Mouse (Mus musculus): Measurements from ENCODE around the gene Reep3. TPM values are rescaled to one million over a fixed set of nuclear protein-coding genes. Genes with fewer than 3 reads are reported as not detected.
"Not testable (repeated sequence)": the region's sequence is repeated elsewhere in the genome, so short reads cannot be mapped to it uniquely, and the experiment has no call there.

Reep3 gene
- polyA plus RNA-seq, 1 experiment from 2014 or later = 46.0 TPM

DNA sequence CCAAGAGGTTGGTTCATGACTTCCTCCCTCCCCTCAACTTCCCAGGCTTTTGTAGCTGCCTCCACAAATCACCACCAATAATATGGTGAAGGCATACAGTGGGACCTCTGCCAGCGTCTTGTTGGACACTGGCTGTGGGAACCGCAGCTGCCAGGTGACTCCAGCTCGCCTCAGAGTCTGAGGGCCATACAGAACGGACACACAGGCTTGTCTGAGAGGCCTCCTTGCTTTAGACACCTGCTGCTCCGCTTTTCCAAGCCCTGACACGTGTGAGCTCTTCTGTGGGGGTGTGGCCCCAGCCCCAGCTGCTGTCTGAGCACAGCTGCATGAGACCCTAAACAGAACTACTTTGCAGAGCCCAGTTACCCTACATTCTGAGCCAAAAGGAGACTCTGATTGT is 77.9 kb downstream of the Reep3 start:
- Histone ChIP-seq H3K4me2 (replicated peaks) (no peak overlapping the region), H3K27me3 (no peaks in the 10 kb centered on the region), H3K9me3 (no peaks in the 10 kb centered on the region), H3K4me3 (no peak overlapping the region), H3K36me3 (peaks cover 24% of the 10 kb centered on the region), H3K4me1 (peaks cover 9% of the 10 kb centered on the region), H3K27ac (replicated peaks) (no peak overlapping the region), H3K9ac (replicated peaks) (no peak overlapping the region)
- ATAC-seq (ENCODE audit: low FRiP score, low read depth) = no peak
- WGBS = 60% methylated on average over 6 of the region's 6 CpGs

DNA sequence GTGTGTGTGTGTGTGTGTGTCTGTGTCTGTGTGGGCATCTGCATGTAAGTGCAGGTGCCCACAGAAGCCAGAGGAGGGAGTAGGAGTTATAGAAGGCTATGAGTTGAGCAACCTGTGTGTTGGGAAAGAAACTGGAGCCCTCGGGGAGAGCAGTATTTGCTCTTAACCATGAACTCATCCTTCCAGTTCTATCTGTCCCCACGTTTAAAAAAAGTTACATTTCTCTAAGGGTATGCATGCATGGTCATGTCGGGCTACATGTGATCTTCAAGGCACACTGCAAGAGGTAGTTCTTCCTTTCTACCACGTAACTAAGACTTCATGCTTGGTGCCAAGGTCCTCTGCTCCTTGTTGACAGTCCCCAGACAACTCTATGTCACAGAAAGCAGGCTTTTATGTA is 78.9 kb downstream of the Reep3 start:
- Histone ChIP-seq H3K4me3 (no peak overlapping the region), H3K9me3 (no peaks in the 10 kb centered on the region), H3K9ac (replicated peaks) (no peak overlapping the region), H3K36me3 (peaks cover 23% of the 10 kb centered on the region), H3K27me3 (no peaks in the 10 kb centered on the region), H3K4me2 (replicated peaks) (no peak overlapping the region), H3K4me1 (peaks cover 9% of the 10 kb centered on the region), H3K27ac (replicated peaks) (no peak overlapping the region)
- WGBS = 90% methylated on average over 4 of the region's 4 CpGs
- no peak for ATAC-seq (ENCODE audit: low FRiP score, low read depth)

DNA sequence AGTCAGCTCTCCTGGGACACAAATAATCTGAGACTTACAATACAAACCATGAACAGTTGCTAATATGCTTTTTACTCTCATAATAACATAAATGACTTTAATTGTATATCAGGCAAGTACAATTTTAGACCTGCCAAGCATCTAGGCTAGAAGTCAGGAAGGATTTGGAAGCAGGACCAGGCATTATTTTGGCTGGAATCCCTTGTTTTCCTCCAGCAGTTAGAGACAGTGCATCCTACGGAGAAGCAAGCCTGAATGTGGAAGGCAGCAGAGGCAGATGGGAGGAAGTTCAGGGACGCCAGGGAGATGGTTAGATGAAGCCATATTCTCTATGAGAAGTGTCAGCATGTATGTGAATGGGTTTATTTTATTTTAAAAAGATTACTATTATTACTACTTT is 79.4 kb downstream of the Reep3 start:
- WGBS = 72% methylated on average over 2 of the region's 2 CpGs
- Histone ChIP-seq H3K27me3 (no peaks in the 10 kb centered on the region), H3K4me2 (replicated peaks) (no peak overlapping the region), H3K9ac (replicated peaks) (no peak overlapping the region), H3K4me3 (no peak overlapping the region), H3K36me3 (peaks cover 23% of the 10 kb centered on the region), H3K9me3 (no peaks in the 10 kb centered on the region), H3K4me1 (peaks cover 9% of the 10 kb centered on the region), H3K27ac (replicated peaks) (no peak overlapping the region)
- ATAC-seq (ENCODE audit: low FRiP score, low read depth) = no peak

DNA sequence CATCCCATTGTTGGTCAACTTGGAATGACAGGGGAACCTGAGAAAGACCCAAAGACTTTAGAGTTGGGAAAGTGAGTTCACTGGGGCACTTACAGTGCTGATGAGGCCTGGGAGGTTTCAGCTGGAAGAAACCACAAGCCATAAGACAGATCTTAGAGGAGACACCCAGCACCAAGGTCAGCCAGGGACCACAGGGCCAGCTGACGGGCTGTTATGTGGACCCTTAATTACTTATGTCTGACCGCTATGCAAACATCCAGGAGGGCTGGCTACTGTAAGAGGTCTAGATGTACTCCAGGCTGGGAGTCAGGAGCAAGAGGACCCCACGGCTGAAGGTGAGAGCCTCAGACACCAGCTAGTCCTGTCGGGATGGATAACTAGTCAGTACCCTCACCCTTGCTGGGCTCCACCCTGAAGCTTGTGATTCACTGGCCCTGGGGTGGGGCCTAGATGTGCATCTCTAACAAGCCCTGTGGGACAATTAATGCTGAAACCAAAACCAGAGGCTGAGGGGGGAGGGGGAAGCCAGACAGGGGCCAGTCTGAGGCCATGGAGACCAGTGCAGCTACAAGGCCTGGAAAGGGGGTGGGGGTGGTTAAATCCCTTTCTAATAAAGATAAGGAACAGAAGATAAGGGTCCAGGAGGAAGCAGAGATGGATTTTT is 80.0 kb downstream of the Reep3 start:
- no peak overlapping the region for H3K27ac ChIP-seq (replicated peaks)
- 83% methylated on average over 4 of the region's 4 CpGs for WGBS
- H3K9me3 ChIP-seq = no peaks in the 10 kb centered on the region
- H3K4me1 ChIP-seq = peaks cover 9% of the 10 kb centered on the region
- peaks cover 23% of the 10 kb centered on the region for H3K36me3 ChIP-seq
- no peak overlapping the region for H3K4me2 ChIP-seq (replicated peaks)
- no peak for ATAC-seq (ENCODE audit: low FRiP score, low read depth)
- no peaks in the 10 kb centered on the region for H3K27me3 ChIP-seq
- no peak overlapping the region for H3K4me3 ChIP-seq
- no peak overlapping the region for H3K9ac ChIP-seq (replicated peaks)

DNA sequence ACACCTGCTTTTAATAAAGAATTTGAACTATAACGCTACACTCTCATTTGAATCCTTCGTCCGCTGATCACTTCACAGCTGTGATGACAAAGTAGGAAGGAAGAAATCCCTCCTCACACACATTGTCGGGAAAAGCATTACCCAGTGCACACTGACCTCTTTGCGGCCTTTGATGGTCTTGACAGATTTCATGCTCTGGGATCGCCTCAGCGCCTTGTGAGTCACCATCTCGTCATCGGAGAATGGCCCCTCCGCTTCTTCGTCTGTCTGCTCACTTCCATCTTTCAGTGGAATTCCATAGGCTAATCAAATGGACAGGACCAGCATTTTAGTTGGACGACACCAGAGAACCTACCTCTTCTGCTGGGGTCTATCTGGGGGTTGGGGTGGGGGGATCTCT is 82.0 kb downstream of the Reep3 start:
- no peak overlapping the region for H3K27ac ChIP-seq (replicated peaks)
- H3K4me1 ChIP-seq = peaks cover 9% of the 10 kb centered on the region
- peaks cover 11% of the 10 kb centered on the region; the same call in 1 of the 2 replicates for H3K36me3 ChIP-seq
- no peak overlapping the region for H3K4me3 ChIP-seq
- H3K9ac ChIP-seq (replicated peaks) = no peak overlapping the region
- 91% methylated on average over 12 of the region's 12 CpGs for WGBS
- no peaks in the 10 kb centered on the region for H3K9me3 ChIP-seq
- ATAC-seq (ENCODE audit: low FRiP score, low read depth) = no peak
- no peaks in the 10 kb centered on the region for H3K27me3 ChIP-seq
- H3K4me2 ChIP-seq (replicated peaks) = no peak overlapping the region

DNA sequence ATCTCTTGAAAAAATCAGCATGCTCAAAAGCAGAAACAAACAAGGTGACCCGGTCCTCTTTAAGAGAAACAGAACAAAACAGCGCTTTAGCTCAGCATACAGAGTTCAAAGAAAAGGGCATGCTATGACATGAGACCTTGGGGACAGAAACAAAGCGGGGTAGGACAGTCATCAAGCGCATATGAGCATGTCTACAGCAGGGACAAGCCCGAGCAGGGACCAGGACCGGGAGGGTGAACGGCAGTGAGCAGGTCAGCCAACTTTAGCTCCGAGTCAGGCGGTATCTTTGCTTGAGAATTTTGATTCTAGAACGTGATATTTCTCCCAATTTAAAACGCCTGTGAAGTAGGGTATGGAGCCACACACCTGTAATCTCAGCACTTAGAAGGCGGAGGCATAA is 86.2 kb downstream of the Reep3 start:
- no peaks in the 10 kb centered on the region for H3K4me1 ChIP-seq
- H3K27me3 ChIP-seq = no peaks in the 10 kb centered on the region
- no peak for ATAC-seq (ENCODE audit: low FRiP score, low read depth)
- H3K9me3 ChIP-seq = no peaks in the 10 kb centered on the region
- 91% methylated on average over 12 of the region's 12 CpGs for WGBS
- H3K4me2 ChIP-seq (replicated peaks) = no peak overlapping the region
- no peak overlapping the region for H3K9ac ChIP-seq (replicated peaks)
- no peak overlapping the region for H3K4me3 ChIP-seq
- peaks cover 11% of the 10 kb centered on the region for H3K36me3 ChIP-seq
- H3K27ac ChIP-seq (replicated peaks) = no peak overlapping the region

DNA sequence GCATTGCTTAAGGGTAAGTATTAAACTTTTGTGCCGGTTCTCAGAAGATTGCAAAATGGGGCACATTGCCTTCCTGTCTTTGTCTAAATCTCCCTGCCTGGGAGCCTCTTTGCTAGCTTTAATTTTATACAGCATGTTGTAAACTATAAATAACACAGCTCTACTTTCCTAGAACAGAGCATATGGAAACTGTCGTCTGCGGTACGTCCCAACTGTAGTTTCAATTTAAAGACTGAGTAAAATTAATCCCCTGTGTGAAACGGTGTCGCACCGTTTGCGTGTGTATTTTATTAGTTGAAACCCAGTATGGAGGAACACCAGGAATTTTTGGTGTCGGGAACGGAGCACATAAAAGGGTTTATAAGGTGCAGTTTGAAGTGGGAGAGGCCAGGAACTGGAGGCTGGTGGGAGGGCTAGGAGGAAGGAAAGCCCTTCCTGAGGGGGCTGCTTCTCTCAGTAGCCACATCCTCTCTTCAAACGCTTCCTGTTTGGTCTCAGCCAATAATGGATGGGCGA is 92.2 kb downstream of the Reep3 start:
- Histone ChIP-seq H3K4me1 (peaks cover 29% of the 10 kb centered on the region), H3K9me3 (no peaks in the 10 kb centered on the region), H3K27ac (replicated peaks) (peak overlapping the region; percentile 83), H3K4me2 (replicated peaks) (peak overlapping the region; percentile 51), H3K36me3 (no peaks in the 10 kb centered on the region; the same call in 1 of the 2 replicates), H3K9ac (replicated peaks) (peak overlapping the region; percentile 24; the same call in 1 of the 2 replicates), H3K27me3 (peaks cover 5% of the 10 kb centered on the region; the same call in 1 of the 2 replicates), H3K4me3 (peak overlapping the region; percentile 29)
- 4% methylated on average over 12 of the region's 12 CpGs for WGBS
- no peak for ATAC-seq (ENCODE audit: low FRiP score, low read depth)

DNA sequence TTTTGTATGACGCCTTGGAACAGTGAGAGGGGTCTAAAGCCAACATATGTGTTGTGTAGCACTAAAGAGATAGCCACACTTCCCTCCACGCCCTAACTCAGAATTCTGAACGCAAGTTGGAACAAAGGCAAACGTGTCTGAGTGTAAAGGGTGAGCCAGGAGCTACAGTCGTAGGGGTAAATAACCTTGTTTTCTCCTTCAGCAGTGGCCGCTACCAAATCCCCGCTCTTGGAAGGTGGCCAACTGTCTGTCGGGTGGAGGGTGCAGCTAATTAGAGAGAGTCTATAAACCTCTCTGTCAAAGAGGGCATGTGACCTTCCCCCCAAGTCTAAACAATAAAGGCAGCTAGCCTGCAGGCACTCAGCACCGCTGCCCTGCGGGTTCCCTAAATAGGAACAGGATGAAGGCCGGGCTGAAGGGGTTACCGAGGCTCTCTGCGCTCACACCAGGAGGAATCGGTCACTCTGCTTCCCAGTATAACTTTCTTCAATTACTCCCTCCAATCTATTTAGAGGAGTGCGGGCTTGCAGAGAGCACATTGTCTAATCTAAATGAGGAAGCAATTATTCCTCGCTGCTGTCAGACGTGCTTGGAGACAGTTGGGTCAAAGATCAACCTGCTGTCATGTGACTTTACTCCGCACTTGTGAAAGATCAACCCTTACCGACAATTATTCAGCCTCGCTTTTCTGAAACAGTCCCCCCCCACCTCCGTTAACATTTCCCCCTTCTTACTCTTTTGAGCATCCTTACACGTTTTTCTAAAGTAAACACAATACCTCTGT is 92.8 kb downstream of the Reep3 start:
- H3K4me3 ChIP-seq = peak overlapping the region; percentile 29
- peak; percentile 74 for ATAC-seq (ENCODE audit: low FRiP score, low read depth)
- H3K36me3 ChIP-seq = no peaks in the 10 kb centered on the region; the same call in 1 of the 2 replicates
- peaks cover 29% of the 10 kb centered on the region for H3K4me1 ChIP-seq
- peak overlapping the region; percentile 83 for H3K27ac ChIP-seq (replicated peaks)
- under 1% methylated on average over 22 of the region's 22 CpGs for WGBS
- H3K27me3 ChIP-seq = peaks cover 5% of the 10 kb centered on the region; the same call in 1 of the 2 replicates
- peak overlapping the region; percentile 24; the same call in 1 of the 2 replicates for H3K9ac ChIP-seq (replicated peaks)
- no peaks in the 10 kb centered on the region for H3K9me3 ChIP-seq
- peak overlapping the region; percentile 51 for H3K4me2 ChIP-seq (replicated peaks)

DNA sequence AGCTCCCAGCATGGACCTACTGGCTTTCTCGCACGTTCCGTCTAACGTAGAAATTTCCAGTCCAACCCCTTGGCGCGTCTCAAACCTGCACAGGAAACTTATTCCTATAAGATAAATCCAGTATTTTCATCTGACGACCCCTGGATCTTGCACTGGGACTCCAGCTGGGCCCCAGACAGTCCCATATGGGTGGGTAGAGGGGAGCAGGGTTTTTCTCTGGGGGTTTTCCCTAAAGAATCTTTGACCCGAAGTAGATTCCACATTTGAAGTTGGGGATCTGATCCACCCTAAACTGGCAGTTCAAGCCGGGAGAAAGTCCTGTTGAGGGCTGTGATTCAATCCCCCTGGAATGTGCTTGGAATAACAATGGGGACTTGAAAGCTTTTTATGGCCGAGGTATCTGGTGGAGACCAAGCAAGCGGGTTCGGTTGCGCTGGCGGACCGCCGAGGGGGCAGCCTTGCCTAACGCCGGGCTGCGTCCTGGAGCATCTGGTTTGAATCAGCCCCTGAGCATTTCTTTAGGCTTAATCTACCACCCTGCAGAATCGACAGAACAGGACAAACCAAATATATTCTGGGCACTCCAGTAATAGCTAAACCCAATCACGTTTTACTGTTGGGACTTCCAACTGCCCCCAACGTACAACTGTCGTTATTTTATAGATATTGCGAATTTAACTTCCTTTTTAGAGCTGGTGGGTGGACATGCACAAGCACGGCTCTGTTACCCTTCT is 93.6 kb downstream of the Reep3 start:
- Histone ChIP-seq H3K4me3 (peak overlapping the region; percentile 29), H3K36me3 (no peaks in the 10 kb centered on the region), H3K27ac (replicated peaks) (peak overlapping the region; percentile 83), H3K4me2 (replicated peaks) (peak overlapping the region; percentile 51), H3K9ac (replicated peaks) (no peak overlapping the region), H3K27me3 (peaks cover 5% of the 10 kb centered on the region; the same call in 1 of the 2 replicates), H3K4me1 (peaks cover 29% of the 10 kb centered on the region), H3K9me3 (no peaks in the 10 kb centered on the region)
- ATAC-seq (ENCODE audit: low FRiP score, low read depth) = peak; percentile 73
- WGBS = under 1% methylated on average over 25 of the region's 25 CpGs

DNA sequence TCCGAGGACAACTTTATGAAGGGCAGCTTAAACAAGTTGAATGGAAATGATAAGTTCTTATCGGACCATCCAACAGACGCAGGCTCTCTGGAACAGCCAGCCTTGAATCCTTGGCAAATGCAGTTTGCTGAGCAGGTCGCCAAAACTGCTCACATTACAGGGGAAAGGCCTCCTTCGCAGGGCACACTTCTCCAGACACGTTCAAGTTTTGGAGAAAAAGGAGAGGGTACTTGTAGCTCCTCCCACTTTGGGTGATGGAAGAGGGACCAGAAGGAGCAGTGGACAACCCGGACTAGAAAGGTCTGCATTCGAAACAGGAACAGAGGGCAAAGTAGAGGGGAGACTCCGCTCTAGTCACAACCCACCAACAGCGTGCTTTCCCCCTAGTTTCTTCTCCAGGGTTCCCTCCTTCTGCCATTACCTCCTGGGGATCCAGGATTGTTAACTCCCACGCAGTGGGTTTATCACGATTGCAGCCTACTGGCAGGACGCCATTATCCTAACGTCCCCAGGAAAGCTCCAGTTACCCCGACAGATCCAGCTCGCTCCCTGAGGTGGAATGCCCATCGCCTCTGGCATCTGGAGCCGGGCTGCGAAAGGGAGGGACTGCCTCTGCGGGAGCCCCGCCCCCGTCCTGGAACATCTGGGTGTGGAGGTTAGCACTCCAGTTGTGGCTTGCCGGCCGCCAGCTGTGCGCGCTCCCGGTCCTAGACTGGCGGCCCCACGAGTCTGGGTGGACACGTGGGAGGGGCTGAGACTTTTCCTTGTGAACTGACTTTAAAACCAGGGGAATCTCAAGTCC is 94.3 kb downstream of the Reep3 start:
- Histone ChIP-seq H3K27me3 (peaks cover 5% of the 10 kb centered on the region; the same call in 1 of the 2 replicates), H3K9ac (replicated peaks) (peak overlapping the region; percentile 22), H3K27ac (replicated peaks) (peak overlapping the region; percentile 83), H3K4me3 (peak overlapping the region; percentile 29), H3K36me3 (no peaks in the 10 kb centered on the region), H3K4me2 (replicated peaks) (peak overlapping the region; percentile 51), H3K9me3 (no peaks in the 10 kb centered on the region), H3K4me1 (peaks cover 29% of the 10 kb centered on the region)
- peak; percentile 48 for ATAC-seq (ENCODE audit: low FRiP score, low read depth)
- 13% methylated on average over 30 of the region's 30 CpGs for WGBS

DNA sequence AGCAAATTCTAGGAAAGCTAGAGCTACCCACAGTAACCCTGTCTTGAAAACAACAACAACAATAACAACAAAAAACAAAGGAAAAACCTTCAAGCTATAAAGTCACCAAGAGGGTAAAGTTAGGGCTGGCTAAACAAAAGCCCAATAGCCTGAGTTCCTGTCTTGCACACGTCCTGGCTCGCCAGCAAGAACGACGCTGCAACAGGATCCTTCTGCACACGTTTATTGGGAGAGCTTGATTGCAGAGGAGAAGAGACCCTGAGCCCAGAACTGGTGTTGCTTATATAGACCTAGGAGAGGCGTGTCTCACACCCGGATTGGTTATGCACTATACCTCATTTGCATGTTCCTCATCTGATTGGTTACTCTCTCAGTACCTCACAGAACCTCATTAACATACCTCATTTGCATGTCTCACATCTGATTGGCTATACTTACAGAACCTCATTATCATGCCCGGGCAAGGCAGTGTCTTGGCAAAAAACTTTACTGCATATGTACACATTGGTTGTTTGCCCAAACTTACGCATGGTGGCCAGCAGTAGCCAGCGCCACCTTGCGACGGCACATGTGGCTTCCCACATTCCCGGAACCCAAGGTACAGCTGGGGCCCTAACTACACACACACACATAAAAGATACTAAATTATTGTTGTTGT is 95.7 kb downstream of the Reep3 start:
- not testable (repeated sequence) for H3K27me3 ChIP-seq; H3K4me2 ChIP-seq (replicated peaks); H3K9ac ChIP-seq (replicated peaks); H3K27ac ChIP-seq (replicated peaks); H3K36me3 ChIP-seq; ATAC-seq (ENCODE audit: low FRiP score, low read depth); H3K4me3 ChIP-seq; H3K9me3 ChIP-seq
- 94% methylated on average over 13 of the region's 13 CpGs for WGBS
- peaks cover 29% of the 10 kb centered on the region for H3K4me1 ChIP-seq
